Mouse (Mus musculus) kidney, embryonic 15.5 days (tissue): Measurements from ENCODE around the gene Mark3. TPM values are rescaled to one million over a fixed set of nuclear protein-coding genes. Genes with fewer than 3 reads are reported as not detected.
"Not testable (repeated sequence)": the region's sequence is repeated elsewhere in the genome, so short reads cannot be mapped to it uniquely, and the experiment has no call there.

ENCODE experiments used
- ATAC-seq: fragments of 200-750 bp; cut with Nextera tagmentation; replicated peaks from 2 replicates; pipeline ENCODE4 v1.8.0; 2017; ENCODE audit warnings: moderate TSS enrichment; ENCODE audit not compliant: low FRiP score
- H3K27ac ChIP-seq: fragments of 300-500 bp; sonication (generic); 2 replicates; pipeline ENCODE4 v1.5.1; 2015; ENCODE audit warnings: mild to moderate bottlenecking, inconsistent platforms
- H3K27me3 ChIP-seq: fragments of 300-500 bp; sonication (generic); 2 replicates; pipeline ENCODE4 v1.6.1; 2015; ENCODE audit warnings: inconsistent platforms
- H3K36me3 ChIP-seq: fragments of 300-500 bp; sonication (generic); 2 replicates; pipeline ENCODE4 v1.6.1; 2015; ENCODE audit warnings: inconsistent platforms
- H3K4me1 ChIP-seq: fragments of 300-500 bp; sonication (generic); 2 replicates; pipeline ENCODE4 v1.6.1; 2015; ENCODE audit warnings: inconsistent platforms
- H3K4me2 ChIP-seq: fragments of 300-500 bp; sonication (generic); 2 replicates; pipeline ENCODE4 v1.6.1; 2015; ENCODE audit warnings: moderate library complexity, mild to moderate bottlenecking, inconsistent platforms
- H3K4me3 ChIP-seq: fragments of 300-500 bp; sonication (generic); replicated peaks from 2 replicates; pipeline ENCODE4 v1.5.1; 2015; ENCODE audit warnings: mild to moderate bottlenecking, inconsistent platforms
- H3K9ac ChIP-seq: fragments of 300-500 bp; sonication (generic); 2 replicates; pipeline ENCODE4 v1.6.1; 2015; ENCODE audit warnings: mild to moderate bottlenecking, inconsistent platforms
- H3K9me3 ChIP-seq: fragments of 300-500 bp; sonication (generic); replicated peaks from 2 replicates; pipeline ENCODE4 v1.6.1; 2016; ENCODE audit warnings: inconsistent platforms
- WGBS: fragments of 180-500 bp; shearing (Covaris S2); methylation state at CpG from one replicate; pipeline ENCODE4 v1.1.7; 2015; ENCODE audit warnings: mixed read lengths; 5-methylcytosine and 5-hydroxymethylcytosine counted together
- polyA plus RNA-seq: library from polyadenylated mRNA; unstranded; fragments of >200 nt; fragmentation: Nextera tagmentation; extraction: Ambion mirVana; gene quantifications from 2 replicates; pipeline ENCODE4 v1.2.1, GENCODE M21; 2015

Mark3 gene
- polyA plus RNA-seq, 1 experiment from 2014 or later = 50.3 TPM

- H3K4me2 ChIP-seq, H3K9me3 ChIP-seq, ATAC-seq, H3K27me3 ChIP-seq, H3K27ac ChIP-seq, H3K4me3 ChIP-seq, H3K9ac ChIP-seq: not testable (repeated sequence)
- WGBS = 97% methylated on average over 11 of the region's 11 CpGs
- Histone ChIP-seq H3K4me1 (peaks cover 25% of the 10 kb centered on the region), H3K36me3 (peaks cover 52% of the 10 kb centered on the region)
These were observed 87.2 kb downstream of the Mark3 start for GRCm38 (mm10) chr12:111661554-111661953.

- Histone ChIP-seq H3K36me3 (peaks cover 35% of the 10 kb centered on the region; the same call in 1 of the 2 replicates), H3K27me3 (no peaks in the 10 kb centered on the region), H3K4me1 (peaks cover 26% of the 10 kb centered on the region), H3K9me3 (no peaks in the 10 kb centered on the region), H3K4me2 (peak overlapping the region; percentile 23; the same call in 1 of the 2 replicates), H3K27ac (peak overlapping the region; percentile 92), H3K9ac (no peak overlapping the region), H3K4me3 (no peak overlapping the region)
- whole genome bisulfite sequencing = 47% methylated on average over 17 of the region's 17 CpGs
- ATAC-seq = no peak; the same call in 1 of the 2 replicates
These were observed 89.2 kb downstream of the Mark3 start for GRCm38 (mm10) chr12:111663228-111664143.

- Histone ChIP-seq H3K4me1 (peaks cover 33% of the 10 kb centered on the region), H3K27me3 (no peaks in the 10 kb centered on the region), H3K36me3 (peaks cover 28% of the 10 kb centered on the region; the same call in 1 of the 2 replicates), H3K4me3 (no peak overlapping the region), H3K9ac (no peak overlapping the region), H3K9me3 (no peaks in the 10 kb centered on the region), H3K4me2 (peak overlapping the region; percentile 23; the same call in 1 of the 2 replicates), H3K27ac (peak overlapping the region; percentile 92)
- ATAC-seq = peak; percentile 83
- 14% methylated on average over 6 of the region's 6 CpGs for WGBS
These were observed 89.9 kb downstream of the Mark3 start for GRCm38 (mm10) chr12:111664144-111664634.

- Histone ChIP-seq H3K27me3 (peaks cover 7% of the 10 kb centered on the region), H3K9ac (no peak overlapping the region), H3K27ac (peak overlapping the region; percentile 92; the same call in 1 of the 2 replicates), H3K4me3 (no peak overlapping the region), H3K9me3 (no peaks in the 10 kb centered on the region), H3K36me3 (peaks cover 17% of the 10 kb centered on the region; the same call in 1 of the 2 replicates), H3K4me2 (no peak overlapping the region), H3K4me1 (peaks cover 44% of the 10 kb centered on the region)
- WGBS = 75% methylated on average over 13 of the region's 13 CpGs
- ATAC-seq = no peak
These were observed 90.9 kb downstream of the Mark3 start for GRCm38 (mm10) chr12:111665041-111665880.

GRCm38 (mm10) chr12:111666380-111666779 lies 92.1 kb downstream of the Mark3 start:
- peaks cover 18% of the 10 kb centered on the region for H3K27me3 ChIP-seq
- H3K9ac ChIP-seq = no peak overlapping the region
- no peak for ATAC-seq
- no peak overlapping the region for H3K27ac ChIP-seq
- peaks cover 10% of the 10 kb centered on the region; the same call in 1 of the 2 replicates for H3K36me3 ChIP-seq
- 83% methylated on average over 13 of the region's 13 CpGs for WGBS
- H3K9me3 ChIP-seq = no peaks in the 10 kb centered on the region
- no peak overlapping the region for H3K4me2 ChIP-seq
- H3K4me1 ChIP-seq = peaks cover 55% of the 10 kb centered on the region
- no peak overlapping the region for H3K4me3 ChIP-seq

GRCm38 (mm10) chr12:111667421-111667820 lies 93.1 kb downstream of the Mark3 start:
- Histone ChIP-seq H3K4me1 (peaks cover 65% of the 10 kb centered on the region), H3K27ac (no peak overlapping the region), H3K4me2 (no peak overlapping the region), H3K36me3 (peaks cover 2% of the 10 kb centered on the region; the same call in 1 of the 2 replicates), H3K4me3 (no peak overlapping the region), H3K9ac (no peak overlapping the region), H3K27me3 (peaks cover 28% of the 10 kb centered on the region), H3K9me3 (no peaks in the 10 kb centered on the region)
- WGBS = 90% methylated on average over 5 of the region's 5 CpGs
- ATAC-seq = no peak

GRCm38 (mm10) chr12:111668457-111668912 lies 94.2 kb downstream of the Mark3 start:
- peak; percentile 53 for ATAC-seq
- H3K4me3 ChIP-seq = peak overlapping the region; percentile 10
- H3K27ac ChIP-seq = peak overlapping the region; percentile 88
- WGBS = under 1% methylated on average over 8 of the region's 8 CpGs
- no peaks in the 10 kb centered on the region for H3K9me3 ChIP-seq
- 0 out of 2 replicates have a peak overlapping the region, but pooled peaks have one; percentile 19 for H3K9ac ChIP-seq
- H3K27me3 ChIP-seq = peaks cover 39% of the 10 kb centered on the region
- peak overlapping the region; percentile 58 for H3K4me2 ChIP-seq
- H3K4me1 ChIP-seq = peaks cover 65% of the 10 kb centered on the region
- H3K36me3 ChIP-seq = no peaks in the 10 kb centered on the region

GRCm38 (mm10) chr12:111669000-111669788 lies 94.9 kb downstream of the Mark3 start:
- 0 out of 2 replicates have a peak, but pooled peaks have one; percentile 10 for ATAC-seq
- H3K4me1 ChIP-seq = peaks cover 58% of the 10 kb centered on the region
- H3K9ac ChIP-seq = 0 out of 2 replicates have a peak overlapping the region, but pooled peaks have one; percentile 19

GRCm38 (mm10) chr12:111669961-111670360 lies 95.6 kb downstream of the Mark3 start:
- WGBS = 60% methylated on average over 8 of the region's 8 CpGs
- ATAC-seq = no peak
- peak overlapping the region; percentile 97; the same call in 1 of the 2 replicates for H3K4me2 ChIP-seq

More at GRCm38 (mm10) chr12:111669000-111669788, 94.9 kb downstream of the Mark3 start:
- WGBS = 58% methylated on average over 23 of the region's 23 CpGs
- Histone ChIP-seq H3K27ac (peak overlapping the region; percentile 88), H3K4me3 (no peak overlapping the region), H3K4me2 (peak overlapping the region; percentile 58), H3K27me3 (peaks cover 46% of the 10 kb centered on the region), H3K36me3 (no peaks in the 10 kb centered on the region), H3K9me3 (no peaks in the 10 kb centered on the region)

GRCm38 (mm10) chr12:111670371-111670971 lies 96.1 kb downstream of the Mark3 start:
- 15% methylated on average over 29 of the region's 29 CpGs for WGBS
- Histone ChIP-seq H3K4me1 (peaks cover 46% of the 10 kb centered on the region), H3K9me3 (no peaks in the 10 kb centered on the region), H3K27ac (no peak overlapping the region), H3K27me3 (peaks cover 57% of the 10 kb centered on the region), H3K4me3 (peak overlapping the region; percentile 63), H3K9ac (no peak overlapping the region), H3K4me2 (peak overlapping the region; percentile 97), H3K36me3 (no peaks in the 10 kb centered on the region)
- ATAC-seq = 0 out of 2 replicates have a peak, but pooled peaks have one; percentile 1

More at GRCm38 (mm10) chr12:111669961-111670360, 95.6 kb downstream of the Mark3 start:
- Histone ChIP-seq H3K4me1 (peaks cover 50% of the 10 kb centered on the region), H3K27me3 (peaks cover 52% of the 10 kb centered on the region), H3K9ac (no peak overlapping the region), H3K27ac (no peak overlapping the region), H3K36me3 (no peaks in the 10 kb centered on the region), H3K9me3 (no peaks in the 10 kb centered on the region), H3K4me3 (peak overlapping the region; percentile 63; the same call in 1 of the 2 replicates)
